Mouse (Mus musculus) lung, postnatal 0 days (tissue): ENCODE data around the gene Rgs14. TPM values are rescaled to one million over a fixed set of nuclear protein-coding genes. Genes with fewer than 3 reads are reported as not detected.

ENCODE experiments used
- ATAC-seq: fragments of 200-750 bp; cut with Nextera tagmentation; 2 replicates; pipeline ENCODE4 v1.8.0; 2017; ENCODE audit warnings: moderate library complexity
- DNase-seq: peaks from one replicate; pipeline ENCODE4 v3.0.0-alpha.2; 2016; ENCODE audit warnings: low spot score
- H3K27ac ChIP-seq: fragments of 300-500 bp; sonication (generic); 2 replicates; pipeline ENCODE4 v1.5.1; 2014; ENCODE audit warnings: antibody characterized with exemption, mild to moderate bottlenecking, low read length, mixed read lengths
- H3K27me3 ChIP-seq: fragments of 300-500 bp; sonication (generic); replicated peaks from 2 replicates; pipeline ENCODE4 v1.6.1; 2014; ENCODE audit warnings: low read length, mixed read lengths; ENCODE audit not compliant: insufficient read depth
- H3K36me3 ChIP-seq: fragments of 300-500 bp; sonication (generic); 2 replicates; pipeline ENCODE4 v1.6.1; 2014; ENCODE audit warnings: low read length, mixed read lengths; ENCODE audit not compliant: insufficient read depth
- H3K4me1 ChIP-seq: fragments of 300-500 bp; sonication (generic); 2 replicates; pipeline ENCODE4 v1.6.1; 2014; ENCODE audit warnings: antibody characterized with exemption, low read depth, low read length, mixed read lengths; ENCODE audit not compliant: insufficient read depth
- H3K4me2 ChIP-seq: fragments of 300-500 bp; sonication (generic); replicated peaks from 2 replicates; pipeline ENCODE4 v1.6.1; 2014; ENCODE audit warnings: low read depth, mild to moderate bottlenecking, low read length, moderate library complexity, mixed read lengths
- H3K4me3 ChIP-seq: fragments of 300-500 bp; sonication (generic); 2 replicates; pipeline ENCODE4 v1.5.1; 2014; ENCODE audit warnings: low read depth, low read length
- H3K9ac ChIP-seq: fragments of 300-500 bp; sonication (generic); replicated peaks from 2 replicates; pipeline ENCODE4 v1.6.1; 2014; ENCODE audit warnings: low read depth, mild to moderate bottlenecking
- H3K9me3 ChIP-seq: fragments of 300-500 bp; sonication (generic); 2 replicates; pipeline ENCODE4 v1.6.1; 2016; ENCODE audit warnings: low read length, mixed read lengths
- CTCF ChIP-seq: IDR thresholded peaks from 2 replicates; pipeline ENCODE4 v1.5.1; 2016; ENCODE audit warnings: antibody characterized with exemption, mild to moderate bottlenecking
- EP300 ChIP-seq: IDR thresholded peaks from 2 replicates; pipeline ENCODE4 v1.6.1; 2016; ENCODE audit warnings: antibody characterized with exemption, mild to moderate bottlenecking, control low read depth
- WGBS: fragments of 180-500 bp; shearing (Covaris S2); extraction: QIAGEN DNeasy Blood & Tissue Kit; methylation state at CpG from one replicate; pipeline ENCODE4 v1.1.7; 2014; 5-methylcytosine and 5-hydroxymethylcytosine counted together
- polyA plus RNA-seq: library from polyadenylated mRNA; unstranded; fragments of >200 nt; fragmentation: Nextera tagmentation; extraction: Ambion mirVana; gene quantifications from 2 replicates; pipeline ENCODE4 v1.2.1, GENCODE M21; 2015

Gene Rgs14
- polyA plus RNA-seq, 1 experiment from 2014 or later = 2.7 TPM

GRCm38 (mm10) chr13:55378907-55379580 is 9.5 kb downstream of the Rgs14 start:
- no peak overlapping the region for H3K9ac ChIP-seq
- DNase-seq = peak; percentile 20
- no peak overlapping the region for H3K27ac ChIP-seq
- H3K4me3 ChIP-seq = no peak overlapping the region
- peak overlapping the region; percentile 17; the same call in 1 of the 2 replicates for H3K4me2 ChIP-seq
- H3K27me3 ChIP-seq = peaks cover 10% of the 10 kb centered on the region; the same call in 1 of the 2 replicates
- TF ChIP-seq EP300 = no peak
- TF ChIP-seq CTCF = peak; percentile 42
- ATAC-seq = peak; percentile 62
- 12% methylated on average over 31 of the region's 32 CpGs for WGBS
- H3K4me1 ChIP-seq = no peaks in the 10 kb centered on the region
- no peaks in the 10 kb centered on the region for H3K9me3 ChIP-seq
- H3K36me3 ChIP-seq = no peaks in the 10 kb centered on the region

- Histone ChIP-seq H3K9ac (no peak overlapping the region), H3K4me1 (no peaks in the 10 kb centered on the region), H3K9me3 (no peaks in the 10 kb centered on the region), H3K36me3 (no peaks in the 10 kb centered on the region), H3K4me2 (no peak overlapping the region), H3K4me3 (no peak overlapping the region), H3K27ac (no peak overlapping the region), H3K27me3 (peaks cover 10% of the 10 kb centered on the region; the same call in 1 of the 2 replicates)
- no peak for ATAC-seq
- TF ChIP-seq EP300 = no peak
- no peak for TF ChIP-seq CTCF
- no peak for DNase-seq
- 71% methylated on average over 4 of the region's 4 CpGs for WGBS
Measured at GRCm38 (mm10) chr13:55381790-55382189, 12.3 kb downstream of the Rgs14 start.

- DNase-seq = no peak
- H3K9me3 ChIP-seq = no peaks in the 10 kb centered on the region
- no peak for ATAC-seq
- WGBS = 70% methylated on average over 3 of the region's 3 CpGs
- H3K9ac ChIP-seq = no peak overlapping the region
- H3K4me2 ChIP-seq = no peak overlapping the region
- no peak for TF ChIP-seq CTCF
- no peak for TF ChIP-seq EP300
- no peaks in the 10 kb centered on the region for H3K36me3 ChIP-seq
- H3K4me3 ChIP-seq = no peak overlapping the region
- no peaks in the 10 kb centered on the region for H3K27me3 ChIP-seq
- H3K4me1 ChIP-seq = no peaks in the 10 kb centered on the region
- no peak overlapping the region for H3K27ac ChIP-seq
Measured at GRCm38 (mm10) chr13:55390644-55391043, 21.1 kb downstream of the Rgs14 start.

- Histone ChIP-seq H3K4me3 (no peak overlapping the region), H3K9me3 (no peaks in the 10 kb centered on the region), H3K9ac (no peak overlapping the region), H3K4me1 (no peaks in the 10 kb centered on the region), H3K27me3 (no peaks in the 10 kb centered on the region), H3K27ac (no peak overlapping the region), H3K4me2 (no peak overlapping the region), H3K36me3 (no peaks in the 10 kb centered on the region)
- 75% methylated on average over 1 of the region's 1 CpGs for WGBS
- no peak for ATAC-seq
- DNase-seq = no peak
- TF ChIP-seq EP300 (no peak), CTCF (no peak)
Measured at GRCm38 (mm10) chr13:55391626-55392029, 22.1 kb downstream of the Rgs14 start.

- Histone ChIP-seq H3K36me3 (no peaks in the 10 kb centered on the region), H3K4me3 (no peak overlapping the region), H3K4me2 (no peak overlapping the region), H3K4me1 (no peaks in the 10 kb centered on the region), H3K9me3 (no peaks in the 10 kb centered on the region), H3K27ac (no peak overlapping the region), H3K9ac (no peak overlapping the region), H3K27me3 (no peaks in the 10 kb centered on the region)
- ATAC-seq = no peak
- TF ChIP-seq CTCF = peak; percentile 55
- TF ChIP-seq EP300 = no peak
- 63% methylated on average over 4 of the region's 4 CpGs for WGBS
- no peak for DNase-seq
Measured at GRCm38 (mm10) chr13:55392933-55393332, 23.4 kb downstream of the Rgs14 start.

- H3K4me3 ChIP-seq = no peak within 1 kb of the TSS
- ATAC-seq (no peak), DNase-seq (no peak)
- WGBS = 68% methylated on average over 1 of the region's 1 CpGs
- no peak within 1 kb of the TSS for H3K27ac ChIP-seq
- H3K9ac ChIP-seq = no peak within 1 kb of the TSS
- H3K4me2 ChIP-seq = no peak within 1 kb of the TSS
- no peaks in the 10 kb centered on the region for H3K36me3 ChIP-seq
- no peaks in the 10 kb centered on the region for H3K9me3 ChIP-seq
- H3K4me1 ChIP-seq = no peaks in the 10 kb centered on the region
- H3K27me3 ChIP-seq = no peaks in the 10 kb centered on the region
- TF ChIP-seq EP300 (no peak), CTCF (no peak)
Measured at GRCm38 (mm10) chr13:55398088-55398487, 28.6 kb downstream of the Rgs14 start, which contains the start of gene Slc34a1. Gene Slc34a1 (plus strand): TSS chr13:55398187.
